Mouse (Mus musculus) erythroblast, adult 5-6 weeks (primary cell): ENCODE measurements around the gene Rpusd1. TPM values are rescaled to one million over a fixed set of nuclear protein-coding genes. Genes with fewer than 3 reads are reported as not detected.

Experiments
- ATAC-seq: replicated peaks from 2 replicates; pipeline ENCODE4 v1.8.0; 2016; ENCODE audit warnings: moderate number of reproducible peaks, mild to moderate bottlenecking, moderate TSS enrichment, inconsistent platforms; ENCODE audit not compliant: poor library complexity, low FRiP score, severe bottlenecking
- total RNA-seq, 2 experiments: library from RNA; stranded (forward) in 1 of 2; stranded (reverse) in 1 of 2; fragments of 150-400 nt in 1 of 2; fragments of 200-764, 138-1000 nt in 1 of 2; gene quantifications; 2 replicates each; pipeline versions ENCODE4 v1.2.3 to v1.2.4; 2015 to 2017; ENCODE audit warnings: low replicate concordance in 2 of 2

Gene Rpusd1
- total RNA-seq, 2 experiments from 2014 or later, result 1.4 to 6.5 TPM

- ATAC-seq, result peak; percentile 97
Measured at GRCm38 (mm10) chr17:25773549-25774120, 46.2 kb downstream of the Rpusd1 start, which contains the start of gene Narfl. Gene Narfl (plus strand): TSS chr17:25773776.

- no peak for ATAC-seq
Measured at GRCm38 (mm10) chr17:25775318-25776062, 48.0 kb downstream of the Rpusd1 start.

- no peak for ATAC-seq
Measured at GRCm38 (mm10) chr17:25777948-25778347, 50.5 kb downstream of the Rpusd1 start.

Other genes starting within 250 kb of the Rpusd1 start
- not detected in 2 replicates for gene Sstr5, start 230.4 kb upstream of the Rpusd1 start, total RNA-seq (2015; ENCODE audit: low replicate concordance)
- gene Sstr5, start 230.4 kb upstream of the Rpusd1 start, total RNA-seq (2017; ENCODE audit: low replicate concordance), result not detected in 2 replicates
- not detected in 2 replicates for gene Sox8, start 157.0 kb upstream of the Rpusd1 start, total RNA-seq (2015; ENCODE audit: low replicate concordance)
- gene Sox8, start 157.0 kb upstream of the Rpusd1 start, total RNA-seq (2017; ENCODE audit: low replicate concordance), result 0.17 TPM in 1 of 2 replicates, not detected in the other
- 2.7 and 7.1 TPM in 2 replicates for gene Lmf1, start 148.6 kb upstream of the Rpusd1 start, total RNA-seq (2015; ENCODE audit: low replicate concordance)
- 1.5 and 1.8 TPM in 2 replicates for gene Lmf1, start 148.6 kb upstream of the Rpusd1 start, total RNA-seq (2017; ENCODE audit: low replicate concordance)
- gene Gng13, start 10.5 kb upstream of the Rpusd1 start, total RNA-seq (2015; ENCODE audit: low replicate concordance), result not detected in 2 replicates
- 0.70 TPM in 1 of 2 replicates, not detected in the other for gene Gng13, start 10.5 kb upstream of the Rpusd1 start, total RNA-seq (2017; ENCODE audit: low replicate concordance)
- gene Chtf18, start 251 bp upstream of the Rpusd1 start, total RNA-seq (2015; ENCODE audit: low replicate concordance), result 7.7 and 8.6 TPM in 2 replicates
- 7.6 and 11.8 TPM in 2 replicates for gene Chtf18, start 251 bp upstream of the Rpusd1 start, total RNA-seq (2017; ENCODE audit: low replicate concordance)
- gene Mslnl, start 8.4 kb downstream of the Rpusd1 start, total RNA-seq (2015; ENCODE audit: low replicate concordance), result not detected in 2 replicates
- not detected in 2 replicates for gene Mslnl, start 8.4 kb downstream of the Rpusd1 start, total RNA-seq (2017; ENCODE audit: low replicate concordance)
- gene Msln, start 26.7 kb downstream of the Rpusd1 start, total RNA-seq (2015; ENCODE audit: low replicate concordance), result not detected in 2 replicates
- not detected in 2 replicates for gene Msln, start 26.7 kb downstream of the Rpusd1 start, total RNA-seq (2017; ENCODE audit: low replicate concordance)
- gene Narfl, start 46.1 kb downstream of the Rpusd1 start, total RNA-seq (2015; ENCODE audit: low replicate concordance), result 3.5 and 5.9 TPM in 2 replicates
- gene Narfl, start 46.1 kb downstream of the Rpusd1 start, total RNA-seq (2017; ENCODE audit: low replicate concordance), result 6.2 and 7.8 TPM in 2 replicates
- gene Haghl, start 58.0 kb downstream of the Rpusd1 start, total RNA-seq (2015; ENCODE audit: low replicate concordance), result 2.9 TPM in 1 of 2 replicates, not detected in the other
- gene Haghl, start 58.0 kb downstream of the Rpusd1 start, total RNA-seq (2017; ENCODE audit: low replicate concordance), result 1.9 and 3.1 TPM in 2 replicates
- not detected in 2 replicates for gene Ccdc78, start 58.9 kb downstream of the Rpusd1 start, total RNA-seq (2015; ENCODE audit: low replicate concordance)
- gene Ccdc78, start 58.9 kb downstream of the Rpusd1 start, total RNA-seq (2017; ENCODE audit: low replicate concordance), result not detected in 2 replicates
- gene Fam173a, start 65.2 kb downstream of the Rpusd1 start, total RNA-seq (2015; ENCODE audit: low replicate concordance), result 14.8 and 24.9 TPM in 2 replicates
- 7.7 and 9.6 TPM in 2 replicates for gene Fam173a, start 65.2 kb downstream of the Rpusd1 start, total RNA-seq (2017; ENCODE audit: low replicate concordance)
- gene AC134908.4, start 68.0 kb downstream of the Rpusd1 start, total RNA-seq (2015; ENCODE audit: low replicate concordance), result not detected in 2 replicates
- gene AC134908.4, start 68.0 kb downstream of the Rpusd1 start, total RNA-seq (2017; ENCODE audit: low replicate concordance), result not detected in 2 replicates
- gene Metrn, start 69.5 kb downstream of the Rpusd1 start, total RNA-seq (2015; ENCODE audit: low replicate concordance), result 1.3 and 2.9 TPM in 2 replicates
- gene Metrn, start 69.5 kb downstream of the Rpusd1 start, total RNA-seq (2017; ENCODE audit: low replicate concordance), result 3.2 TPM in 2 replicates
- gene Fbxl16, start 81.4 kb downstream of the Rpusd1 start, total RNA-seq (2015; ENCODE audit: low replicate concordance), result not detected in 2 replicates
- gene Fbxl16, start 81.4 kb downstream of the Rpusd1 start, total RNA-seq (2017; ENCODE audit: low replicate concordance), result 0.17 TPM in 1 of 2 replicates, not detected in the other
- gene Wdr24, start 96.0 kb downstream of the Rpusd1 start, total RNA-seq (2015; ENCODE audit: low replicate concordance), result 0.38 and 0.42 TPM in 2 replicates
- 4.9 and 6.0 TPM in 2 replicates for gene Wdr24, start 96.0 kb downstream of the Rpusd1 start, total RNA-seq (2017; ENCODE audit: low replicate concordance)
- gene Jmjd8, start 101.2 kb downstream of the Rpusd1 start, total RNA-seq (2015; ENCODE audit: low replicate concordance), result 0.84 and 2.1 TPM in 2 replicates
- 3.9 and 6.7 TPM in 2 replicates for gene Jmjd8, start 101.2 kb downstream of the Rpusd1 start, total RNA-seq (2017; ENCODE audit: low replicate concordance)
- 15.0 and 28.0 TPM in 2 replicates for gene Stub1, start 105.7 kb downstream of the Rpusd1 start, total RNA-seq (2015; ENCODE audit: low replicate concordance)
- gene Stub1, start 105.7 kb downstream of the Rpusd1 start, total RNA-seq (2017; ENCODE audit: low replicate concordance), result 18.8 and 27.9 TPM in 2 replicates
- not detected in 2 replicates for gene Rhbdl1, start 109.6 kb downstream of the Rpusd1 start, total RNA-seq (2015; ENCODE audit: low replicate concordance)
- gene Rhbdl1, start 109.6 kb downstream of the Rpusd1 start, total RNA-seq (2017; ENCODE audit: low replicate concordance), result 4.7 TPM in 1 of 2 replicates, not detected in the other
- gene Gm20683, start 114.1 kb downstream of the Rpusd1 start, total RNA-seq (2015; ENCODE audit: low replicate concordance), result 0.84 TPM in 1 of 2 replicates, not detected in the other
- 2.6 TPM in 1 of 2 replicates, not detected in the other for gene Gm20683, start 114.1 kb downstream of the Rpusd1 start, total RNA-seq (2017; ENCODE audit: low replicate concordance)
- gene Rhot2, start 117.2 kb downstream of the Rpusd1 start, total RNA-seq (2015; ENCODE audit: low replicate concordance), result 3.3 and 9.8 TPM in 2 replicates
- 19.7 and 28.6 TPM in 2 replicates for gene Rhot2, start 117.2 kb downstream of the Rpusd1 start, total RNA-seq (2017; ENCODE audit: low replicate concordance)
- gene Wdr90, start 133.8 kb downstream of the Rpusd1 start, total RNA-seq (2015; ENCODE audit: low replicate concordance), result 12.5 and 17.6 TPM in 2 replicates
- 10.0 and 12.7 TPM in 2 replicates for gene Wdr90, start 133.8 kb downstream of the Rpusd1 start, total RNA-seq (2017; ENCODE audit: low replicate concordance)
- 9.4 and 9.8 TPM in 2 replicates for gene Mcrip2, start 141.1 kb downstream of the Rpusd1 start, total RNA-seq (2015; ENCODE audit: low replicate concordance)
- gene Mcrip2, start 141.1 kb downstream of the Rpusd1 start, total RNA-seq (2017; ENCODE audit: low replicate concordance), result 1.7 and 8.0 TPM in 2 replicates
- gene Mettl26, start 147.4 kb downstream of the Rpusd1 start, total RNA-seq (2015; ENCODE audit: low replicate concordance), result 7.3 and 9.4 TPM in 2 replicates
- 3.7 and 5.3 TPM in 2 replicates for gene Mettl26, start 147.4 kb downstream of the Rpusd1 start, total RNA-seq (2017; ENCODE audit: low replicate concordance)
- gene Wfikkn1, start 153.2 kb downstream of the Rpusd1 start, total RNA-seq (2015; ENCODE audit: low replicate concordance), result not detected in 2 replicates
- 1.0 TPM in 1 of 2 replicates, not detected in the other for gene Wfikkn1, start 153.2 kb downstream of the Rpusd1 start, total RNA-seq (2017; ENCODE audit: low replicate concordance)
- 2.3 and 6.7 TPM in 2 replicates for gene Rab40c, start 192.1 kb downstream of the Rpusd1 start, total RNA-seq (2015; ENCODE audit: low replicate concordance)
- 1.2 and 1.5 TPM in 2 replicates for gene Rab40c, start 192.1 kb downstream of the Rpusd1 start, total RNA-seq (2017; ENCODE audit: low replicate concordance)
- gene Pigq, start 217.3 kb downstream of the Rpusd1 start, total RNA-seq (2015; ENCODE audit: low replicate concordance), result 1,336 and 1,664 TPM in 2 replicates
- gene Pigq, start 217.3 kb downstream of the Rpusd1 start, total RNA-seq (2017; ENCODE audit: low replicate concordance), result 1,480 and 1,728 TPM in 2 replicates
- 49.2 and 66.7 TPM in 2 replicates for gene Nhlrc4, start 217.3 kb downstream of the Rpusd1 start, total RNA-seq (2015; ENCODE audit: low replicate concordance)
- 40.7 and 62.0 TPM in 2 replicates for gene Nhlrc4, start 217.3 kb downstream of the Rpusd1 start, total RNA-seq (2017; ENCODE audit: low replicate concordance)
- not detected in 2 replicates for gene A930017K11Rik, start 224.9 kb downstream of the Rpusd1 start, total RNA-seq (2015; ENCODE audit: low replicate concordance)
- gene A930017K11Rik, start 224.9 kb downstream of the Rpusd1 start, total RNA-seq (2017; ENCODE audit: low replicate concordance), result not detected in 2 replicates